Mouse (Mus musculus) embryonic facial prominence, embryonic 11.5 days (tissue): ENCODE data around the gene Sirpb1a. TPM values are rescaled to one million over a fixed set of nuclear protein-coding genes. Genes with fewer than 3 reads are reported as not detected.
"Not testable (repeated sequence)": the region's sequence is repeated elsewhere in the genome, so short reads cannot be mapped to it uniquely, and the experiment has no call there.

Experiments
- ATAC-seq: fragments of 200-750 bp; cut with Nextera tagmentation; replicated peaks from 2 replicates; pipeline ENCODE4 v1.8.0; 2017; ENCODE audit warnings: low read depth; ENCODE audit not compliant: insufficient number of reproducible peaks, low FRiP score, low TSS enrichment
- DNase-seq: peaks from one replicate; pipeline ENCODE4 v3.0.0-alpha.2; 2015; ENCODE audit warnings: low spot score
- H3K27ac ChIP-seq: fragments of 300-500 bp; sonication (generic); replicated peaks from 2 replicates; pipeline ENCODE4 v1.5.1; 2014; ENCODE audit warnings: mild to moderate bottlenecking, low read depth, low read length, control low read depth
- H3K27me3 ChIP-seq: fragments of 300-500 bp; sonication (generic); 2 replicates; pipeline ENCODE4 v1.6.1; 2014; ENCODE audit warnings: mild to moderate bottlenecking, low read length, moderate library complexity, mixed read lengths; ENCODE audit not compliant: control insufficient read depth, insufficient read depth
- H3K36me3 ChIP-seq: fragments of 300-500 bp; sonication (generic); replicated peaks from 2 replicates; pipeline ENCODE4 v1.6.1; 2014; ENCODE audit warnings: low read depth, mild to moderate bottlenecking, low read length, moderate library complexity, mixed read lengths; ENCODE audit not compliant: control insufficient read depth, insufficient read depth
- H3K4me1 ChIP-seq: fragments of 300-500 bp; sonication (generic); 2 replicates; pipeline ENCODE4 v1.6.1; 2014; ENCODE audit warnings: low read length, mixed read lengths; ENCODE audit not compliant: control insufficient read depth, insufficient read depth
- H3K4me2 ChIP-seq: fragments of 300-500 bp; sonication (generic); 2 replicates; pipeline ENCODE4 v1.6.1; 2014; ENCODE audit warnings: low read depth, mild to moderate bottlenecking, control low read depth, low read length, moderate library complexity
- H3K4me3 ChIP-seq: fragments of 300-500 bp; sonication (generic); 2 replicates; pipeline ENCODE4 v1.5.1; 2014; ENCODE audit warnings: low read depth, low read length, control low read depth
- H3K9ac ChIP-seq: fragments of 300-500 bp; sonication (generic); replicated peaks from 2 replicates; pipeline ENCODE4 v1.6.1; 2014; ENCODE audit warnings: mild to moderate bottlenecking, control low read depth, low read length
- H3K9me3 ChIP-seq: fragments of 300-500 bp; sonication (generic); replicated peaks from 2 replicates; pipeline ENCODE4 v1.6.1; 2016; ENCODE audit warnings: mild to moderate bottlenecking, low read length, inconsistent platforms, mixed read lengths; ENCODE audit not compliant: control insufficient read depth
- WGBS: fragments of 180-500 bp; shearing (Covaris S2); extraction: QIAGEN DNeasy Blood & Tissue Kit; methylation state at CpG from one replicate; pipeline ENCODE4 v1.1.7; 2014; 5-methylcytosine and 5-hydroxymethylcytosine counted together
- polyA plus RNA-seq: library from polyadenylated mRNA; unstranded; fragments of >200 nt; fragmentation: Nextera tagmentation; extraction: Ambion mirVana; gene quantifications from 2 replicates; pipeline ENCODE4 v1.2.1, GENCODE M21; 2014

Sirpb1a gene
- not detected in 2 replicates for polyA plus RNA-seq

DNA sequence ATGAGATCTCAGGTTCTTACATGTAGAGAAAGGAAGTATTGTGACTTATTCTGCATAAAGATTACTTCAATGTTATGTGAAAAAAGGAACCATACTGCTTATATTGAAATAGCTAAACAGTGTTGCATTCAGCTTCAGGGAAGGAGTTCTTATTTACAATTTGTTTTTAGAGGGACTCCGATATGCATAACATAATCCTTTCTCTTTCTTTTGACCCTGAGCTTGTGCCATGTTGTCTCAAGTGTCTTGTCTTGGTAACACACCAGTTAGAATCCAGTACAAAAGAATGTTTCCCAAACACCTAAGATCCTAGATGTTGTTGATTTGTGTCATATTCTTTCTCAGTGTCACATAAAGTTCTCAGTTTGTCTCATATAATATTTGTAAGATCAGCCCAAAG is at the start of gene Sirpb1a:
TSS of gene Sirpb1a (minus strand) at position 74 of the 400 bp plus-strand sequence.
- ATAC-seq = not testable (repeated sequence)

DNA sequence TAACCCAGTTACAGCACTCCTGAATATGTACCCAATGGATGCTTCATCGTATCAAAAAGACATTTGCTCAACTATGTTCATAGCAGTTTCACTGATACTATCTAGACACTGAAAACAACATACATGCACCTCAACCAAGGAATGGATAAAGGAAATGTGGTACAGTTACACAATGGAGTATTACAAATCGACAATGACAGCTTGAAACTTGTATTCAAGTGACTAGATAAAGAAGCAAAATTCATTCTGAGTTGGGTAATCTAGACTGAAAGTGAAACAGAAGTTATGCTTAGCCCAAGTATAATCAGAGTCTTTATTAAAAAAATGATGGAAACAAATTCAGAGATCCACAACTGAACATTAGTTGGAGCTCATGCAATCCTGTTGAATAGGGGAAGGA is 48.5 kb upstream of the Sirpb1a start:
- not testable (repeated sequence) for H3K9me3 ChIP-seq, H3K9ac ChIP-seq, H3K4me1 ChIP-seq, H3K4me2 ChIP-seq, H3K27me3 ChIP-seq, H3K27ac ChIP-seq, DNase-seq, ATAC-seq, H3K4me3 ChIP-seq, H3K36me3 ChIP-seq
- WGBS = 79% methylated on average over 1 of the region's 2 CpGs

More for the DNA sequence above, at the start of gene Sirpb1a:
- not testable (repeated sequence) for H3K9me3 ChIP-seq, H3K4me1 ChIP-seq, H3K27me3 ChIP-seq, H3K36me3 ChIP-seq, H3K9ac ChIP-seq, H3K4me2 ChIP-seq, H3K27ac ChIP-seq, H3K4me3 ChIP-seq, DNase-seq
- 92% methylated on average over 1 of the region's 1 CpGs for WGBS

DNA sequence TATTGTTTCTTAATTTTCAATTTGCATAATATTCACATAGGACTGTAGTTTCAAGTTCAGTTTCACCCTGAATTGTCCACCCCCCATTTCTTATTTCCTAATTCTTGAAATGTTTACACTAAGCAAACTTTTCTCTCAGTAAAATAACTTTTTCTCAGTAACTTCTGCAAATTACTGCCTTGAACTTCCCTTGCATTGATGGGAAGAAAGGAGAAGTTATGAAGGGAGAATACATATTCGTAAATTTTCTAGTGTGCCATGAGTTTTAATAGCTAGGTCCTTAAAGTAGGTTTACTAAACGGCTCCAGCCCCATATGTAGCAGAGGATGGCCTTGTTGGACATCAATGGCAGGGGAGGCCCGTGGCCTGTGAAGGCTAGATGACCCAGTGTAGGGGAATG is 43.8 kb upstream of the Sirpb1a start:
- H3K4me3 ChIP-seq, H3K36me3 ChIP-seq, DNase-seq, H3K9me3 ChIP-seq, H3K27ac ChIP-seq, H3K4me2 ChIP-seq, H3K9ac ChIP-seq, H3K27me3 ChIP-seq, H3K4me1 ChIP-seq, ATAC-seq: not testable (repeated sequence)
- 86% methylated on average over 1 of the region's 3 CpGs for WGBS

DNA sequence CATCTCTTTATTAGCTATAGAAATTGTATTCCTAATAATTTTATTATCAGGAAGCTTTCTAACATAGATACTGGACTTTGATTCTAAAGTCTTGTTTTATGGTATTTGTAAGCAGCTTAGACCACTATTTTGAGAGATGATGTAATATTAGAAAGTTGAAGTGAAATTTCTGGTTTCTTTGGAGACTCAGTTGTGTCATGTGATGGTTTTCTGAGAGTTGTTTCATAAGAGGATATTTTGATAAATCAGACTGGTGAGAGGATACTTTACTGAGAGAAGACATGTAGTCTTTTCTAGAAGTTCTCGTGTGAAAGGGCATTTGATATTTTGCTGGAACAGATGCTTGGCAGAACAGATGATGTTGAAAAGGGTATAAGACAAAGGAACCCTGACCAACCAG is 17.6 kb upstream of the Sirpb1a start:
- not testable (repeated sequence) for H3K4me2 ChIP-seq, H3K27me3 ChIP-seq, DNase-seq, H3K4me1 ChIP-seq, H3K9me3 ChIP-seq, H3K9ac ChIP-seq, ATAC-seq, H3K4me3 ChIP-seq, H3K27ac ChIP-seq, H3K36me3 ChIP-seq
- 85% methylated on average over 1 of the region's 1 CpGs for WGBS

DNA sequence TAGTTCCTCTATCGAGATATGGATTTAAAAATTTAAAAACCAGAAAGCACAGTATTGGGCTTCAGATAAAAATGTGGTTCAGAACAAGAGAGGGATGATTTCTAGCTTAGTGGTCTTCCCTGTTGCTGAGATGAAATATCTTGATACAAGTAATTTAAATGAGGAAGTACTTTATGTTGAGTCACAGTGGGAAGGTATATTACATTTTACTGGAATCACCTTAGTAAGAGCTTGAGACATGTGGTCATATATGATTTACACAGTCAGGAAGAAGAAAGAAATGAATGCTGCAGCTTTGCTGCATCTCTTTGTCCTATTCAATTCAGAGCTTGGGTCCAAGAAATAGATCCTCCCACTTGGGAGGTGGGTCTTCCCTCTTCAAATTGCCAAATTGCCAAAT is 13.5 kb upstream of the Sirpb1a start:
- not testable (repeated sequence) for H3K36me3 ChIP-seq, H3K4me2 ChIP-seq, H3K9me3 ChIP-seq, H3K9ac ChIP-seq, H3K4me1 ChIP-seq, H3K27ac ChIP-seq, H3K4me3 ChIP-seq, DNase-seq, ATAC-seq, H3K27me3 ChIP-seq
- WGBS = 56% methylated on average over 1 of the region's 1 CpGs

DNA sequence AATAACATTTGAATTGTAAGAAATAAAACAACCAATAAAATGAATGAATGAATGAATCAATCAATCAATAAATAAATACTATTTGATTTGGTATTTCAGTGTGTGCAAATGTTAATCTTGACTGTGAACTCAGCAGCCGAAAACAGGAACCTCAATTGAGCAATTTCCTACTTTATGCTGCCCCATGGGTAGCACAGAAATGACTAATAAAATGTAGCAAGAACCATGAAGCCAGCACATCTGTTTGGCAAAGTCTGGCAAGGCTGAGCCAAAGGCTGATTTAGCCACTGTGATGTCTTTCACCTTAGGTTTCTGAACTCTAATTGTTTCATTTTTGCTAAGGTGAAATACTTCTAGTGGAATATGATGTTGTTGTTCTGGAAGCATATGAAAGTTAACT is 1.6 kb upstream of the Sirpb1a start:
- ATAC-seq = no peak
- 76% methylated on average over 1 of the region's 1 CpGs for WGBS

DNA sequence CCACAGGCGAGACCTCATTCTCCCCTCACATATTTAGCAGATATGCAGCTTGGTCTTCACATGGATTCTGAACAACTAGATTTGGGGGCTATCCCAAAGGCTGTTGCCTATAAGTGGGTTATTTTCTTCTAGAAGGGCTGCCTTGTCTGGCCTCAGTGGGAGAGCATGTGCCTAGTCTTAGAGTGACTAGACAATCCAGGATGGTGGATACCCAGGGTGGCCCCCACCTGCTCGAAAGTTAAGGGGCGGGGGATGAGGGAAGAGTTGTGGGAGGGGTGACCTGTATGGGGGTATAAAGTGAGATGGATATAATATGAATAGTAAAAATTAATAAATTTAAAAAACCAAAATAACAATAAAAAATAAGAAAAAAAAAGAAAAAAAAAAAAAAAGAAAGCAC is 70.6 kb downstream of the Sirpb1a start:
- not testable (repeated sequence) for H3K4me3 ChIP-seq, H3K9ac ChIP-seq, ATAC-seq, H3K27ac ChIP-seq, H3K9me3 ChIP-seq, H3K27me3 ChIP-seq, DNase-seq, H3K4me2 ChIP-seq, H3K4me1 ChIP-seq, H3K36me3 ChIP-seq
- 79% methylated on average over 3 of the region's 3 CpGs for WGBS

More for the DNA sequence above, 1.6 kb upstream of the Sirpb1a start:
- no peak for DNase-seq
- H3K9me3 ChIP-seq = no peaks in the 10 kb centered on the region
- H3K9ac ChIP-seq = no peak overlapping the region
- no peaks in the 10 kb centered on the region for H3K36me3 ChIP-seq
- H3K4me3 ChIP-seq = no peak overlapping the region
- no peak overlapping the region for H3K4me2 ChIP-seq
- H3K4me1 ChIP-seq = no peaks in the 10 kb centered on the region
- H3K27ac ChIP-seq = no peak overlapping the region
- H3K27me3 ChIP-seq = no peaks in the 10 kb centered on the region

DNA sequence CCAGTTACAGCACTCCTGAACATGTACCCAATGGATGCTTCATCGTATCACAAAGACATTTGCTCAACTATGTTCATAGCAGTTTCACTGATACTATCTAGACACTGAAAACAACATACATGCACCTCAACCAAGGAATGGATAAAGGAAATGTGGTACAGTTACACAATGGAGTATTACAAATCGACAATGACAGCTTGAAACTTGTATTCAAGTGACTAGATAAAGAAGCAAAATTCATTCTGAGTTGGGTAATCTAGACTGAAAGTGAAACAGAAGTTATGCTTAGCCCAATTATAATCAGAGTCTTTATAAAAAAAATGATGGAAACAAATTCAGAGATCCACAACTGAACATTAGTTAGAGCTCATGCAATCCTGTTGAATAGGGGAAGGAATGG is 76.0 kb downstream of the Sirpb1a start:
- ATAC-seq, DNase-seq, H3K4me3 ChIP-seq, H3K9me3 ChIP-seq, H3K36me3 ChIP-seq, H3K27ac ChIP-seq, H3K27me3 ChIP-seq, H3K4me2 ChIP-seq, H3K9ac ChIP-seq, H3K4me1 ChIP-seq: not testable (repeated sequence)
- 88% methylated on average over 1 of the region's 2 CpGs for WGBS
